Mouse (Mus musculus): ENCODE results near the gene Ube2s. TPM values are rescaled to one million over a fixed set of nuclear protein-coding genes. Genes with fewer than 3 reads are reported as not detected.

Ube2s gene
- polyA plus RNA-seq, 1 experiment from 2014 or later, result 212 TPM

DNA sequence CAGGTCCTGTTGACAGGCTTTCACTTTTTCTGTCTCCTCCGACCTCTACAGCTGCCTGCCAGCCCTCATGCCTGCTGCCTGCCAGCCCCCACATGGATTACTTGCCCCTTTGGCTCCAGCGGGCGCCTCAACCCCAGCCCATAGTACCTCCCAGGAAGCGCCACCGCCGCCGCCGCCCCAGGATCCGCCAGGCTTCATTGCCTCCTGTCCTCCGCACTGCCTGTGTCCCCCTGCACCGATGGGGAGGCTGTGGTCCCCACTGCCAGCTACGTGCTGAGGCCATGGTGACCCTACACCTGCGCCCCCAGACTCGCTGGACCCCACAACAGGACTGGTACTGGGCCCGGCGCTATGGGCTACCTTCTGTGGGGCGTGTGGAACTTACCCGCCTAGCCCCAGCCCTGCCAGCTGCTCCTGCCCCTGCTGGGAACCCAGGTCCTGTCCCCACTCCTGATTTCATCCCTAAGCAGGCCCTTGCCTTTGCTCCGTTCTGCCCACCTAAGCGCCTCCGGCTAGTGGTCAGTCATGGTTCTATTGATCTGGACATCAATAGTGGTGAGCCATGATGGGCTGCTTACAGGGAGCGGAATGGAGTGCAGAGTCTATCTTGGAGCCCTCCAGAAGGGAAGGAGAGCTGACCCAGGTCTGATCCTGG lies 65.9 kb downstream of the Ube2s start:
- WGBS, result 89% methylated on average over 22 of the region's 22 CpGs
- H3K9me3 ChIP-seq (replicated peaks; ENCODE audit: control insufficient read depth, low read length), result no peaks in the 10 kb centered on the region

DNA sequence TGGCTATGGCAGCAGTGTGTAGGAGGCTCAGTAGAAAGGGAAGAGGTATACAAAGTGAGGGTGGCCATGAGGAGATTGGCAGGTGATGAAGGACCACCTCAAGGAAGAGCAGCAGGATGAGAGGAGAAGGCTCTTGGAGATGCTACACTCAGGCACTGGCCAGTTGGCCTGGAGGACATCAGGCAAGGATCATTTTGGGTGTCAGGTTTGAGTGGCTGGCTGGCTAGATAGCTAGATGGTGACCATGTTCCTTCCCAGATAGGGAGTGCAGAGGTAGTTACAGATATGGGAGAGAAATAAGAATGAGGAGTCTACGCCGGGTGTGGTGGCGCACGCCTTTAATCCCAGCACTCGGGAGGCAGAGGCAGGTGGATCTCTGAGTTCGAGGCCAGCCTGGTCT lies 67.5 kb downstream of the Ube2s start:
- Histone ChIP-seq H3K9me3 (replicated peaks; ENCODE audit: control insufficient read depth, low read length) (no peaks in the 10 kb centered on the region), H3K36me3 (ENCODE audit: control insufficient read depth, insufficient read depth, low read length) (peaks cover 10% of the 10 kb centered on the region; the same call in 1 of the 2 replicates), H3K4me3 (replicated peaks; ENCODE audit: low read length) (no peak overlapping the region), H3K27ac (ENCODE audit: low read length) (no peak overlapping the region), H3K27me3 (ENCODE audit: control insufficient read depth, insufficient read depth, low read length) (no peaks in the 10 kb centered on the region), H3K4me1 (ENCODE audit: control insufficient read depth, insufficient read depth, low read length) (peaks cover 26% of the 10 kb centered on the region), H3K9ac (ENCODE audit: low read length) (no peak overlapping the region), H3K4me2 (ENCODE audit: low read depth, low read length) (no peak overlapping the region)
- over 99% methylated on average over 5 of the region's 6 CpGs for WGBS
- no peak for ATAC-seq (ENCODE audit: insufficient read depth, low FRiP score)

More for the DNA sequence above, 65.9 kb downstream of the Ube2s start:
- Histone ChIP-seq H3K9ac (ENCODE audit: low read length) (no peak overlapping the region), H3K27ac (ENCODE audit: low read length) (no peak overlapping the region), H3K36me3 (ENCODE audit: control insufficient read depth, insufficient read depth, low read length) (peaks cover 10% of the 10 kb centered on the region; the same call in 1 of the 2 replicates), H3K4me1 (ENCODE audit: control insufficient read depth, insufficient read depth, low read length) (peaks cover 23% of the 10 kb centered on the region), H3K27me3 (ENCODE audit: control insufficient read depth, insufficient read depth, low read length) (no peaks in the 10 kb centered on the region), H3K4me2 (ENCODE audit: low read depth, low read length) (no peak overlapping the region), H3K4me3 (replicated peaks; ENCODE audit: low read length) (no peak overlapping the region)
- no peak for ATAC-seq (ENCODE audit: insufficient read depth, low FRiP score)

Other genes with a start within 250 kb of the Ube2s start
- gene Ptprh, start 208.5 kb downstream of the Ube2s start, polyA plus RNA-seq (2015; fragmentation: Nextera tagmentation; extraction: Ambion mirVana), result 0.92 and 1.0 TPM in 2 replicates
- 2.3 and 3.4 TPM in 2 replicates for gene Tmem86b, start 181.2 kb downstream of the Ube2s start, polyA plus RNA-seq (2015; fragmentation: Nextera tagmentation; extraction: Ambion mirVana)
- gene Ppp6r1, start 153.6 kb downstream of the Ube2s start, polyA plus RNA-seq (2015; fragmentation: Nextera tagmentation; extraction: Ambion mirVana), result 2.8 and 3.8 TPM in 2 replicates
- 77.2 and 88.0 TPM in 2 replicates for gene Hspbp1, start 127.5 kb downstream of the Ube2s start, polyA plus RNA-seq (2015; fragmentation: Nextera tagmentation; extraction: Ambion mirVana)
- gene Brsk1, start 122.0 kb downstream of the Ube2s start, polyA plus RNA-seq (2015; fragmentation: Nextera tagmentation; extraction: Ambion mirVana), result 0.86 and 0.88 TPM in 2 replicates
- 0.76 and 0.90 TPM in 2 replicates for gene Tmem150b, start 87.3 kb downstream of the Ube2s start, polyA plus RNA-seq (2015; fragmentation: Nextera tagmentation; extraction: Ambion mirVana)
- 59.6 and 64.3 TPM in 2 replicates for gene Kmt5c, start 72.5 kb downstream of the Ube2s start, polyA plus RNA-seq (2015; fragmentation: Nextera tagmentation; extraction: Ambion mirVana)
- gene Cox6b2, start 59.5 kb downstream of the Ube2s start, polyA plus RNA-seq (2015; fragmentation: Nextera tagmentation; extraction: Ambion mirVana), result 61.4 and 70.0 TPM in 2 replicates
- not detected in 2 replicates for gene Fam71e2, start 41.3 kb downstream of the Ube2s start, polyA plus RNA-seq (2015; fragmentation: Nextera tagmentation; extraction: Ambion mirVana)
- gene Il11, start 29.7 kb downstream of the Ube2s start, polyA plus RNA-seq (2015; fragmentation: Nextera tagmentation; extraction: Ambion mirVana), result 0.22 and 0.26 TPM in 2 replicates
- 0.72 and 0.79 TPM in 2 replicates for gene Tmem190, start 29.7 kb downstream of the Ube2s start, polyA plus RNA-seq (2015; fragmentation: Nextera tagmentation; extraction: Ambion mirVana)
- gene Tmem238, start 22.9 kb downstream of the Ube2s start, polyA plus RNA-seq (2015; fragmentation: Nextera tagmentation; extraction: Ambion mirVana), result 21.2 and 21.7 TPM in 2 replicates
- gene Rpl28, start 19.7 kb downstream of the Ube2s start, polyA plus RNA-seq (2015; fragmentation: Nextera tagmentation; extraction: Ambion mirVana), result 255 and 322 TPM in 2 replicates
- 0.26 and 0.49 TPM in 2 replicates for gene Shisa7, start 32.1 kb upstream of the Ube2s start, polyA plus RNA-seq (2015; fragmentation: Nextera tagmentation; extraction: Ambion mirVana)
- 16.7 and 17.6 TPM in 2 replicates for gene Isoc2b, start 57.7 kb upstream of the Ube2s start, polyA plus RNA-seq (2015; fragmentation: Nextera tagmentation; extraction: Ambion mirVana)
- gene Isoc2a, start 64.6 kb upstream of the Ube2s start, polyA plus RNA-seq (2015; fragmentation: Nextera tagmentation; extraction: Ambion mirVana), result 1.1 and 1.5 TPM in 2 replicates
- 0.10 TPM in 1 of 2 replicates, not detected in the other for gene Gm36210, start 93.9 kb upstream of the Ube2s start, polyA plus RNA-seq (2015; fragmentation: Nextera tagmentation; extraction: Ambion mirVana)
- gene Zfp628, start 102.6 kb upstream of the Ube2s start, polyA plus RNA-seq (2015; fragmentation: Nextera tagmentation; extraction: Ambion mirVana), result 2.1 and 2.3 TPM in 2 replicates
- 3.0 and 4.0 TPM in 2 replicates for gene Nat14, start 109.4 kb upstream of the Ube2s start, polyA plus RNA-seq (2015; fragmentation: Nextera tagmentation; extraction: Ambion mirVana)
- gene Ssc5d, start 113.2 kb upstream of the Ube2s start, polyA plus RNA-seq (2015; fragmentation: Nextera tagmentation; extraction: Ambion mirVana), result 3.4 and 3.5 TPM in 2 replicates
- gene Sbk2, start 151.8 kb upstream of the Ube2s start, polyA plus RNA-seq (2015; fragmentation: Nextera tagmentation; extraction: Ambion mirVana), result 0.26 and 0.47 TPM in 2 replicates
- 0.11 TPM in 1 of 2 replicates, not detected in the other for gene Sbk3, start 158.6 kb upstream of the Ube2s start, polyA plus RNA-seq (2015; fragmentation: Nextera tagmentation; extraction: Ambion mirVana)
- 23.0 and 26.5 TPM in 2 replicates for gene Zfp579, start 183.6 kb upstream of the Ube2s start, polyA plus RNA-seq (2015; fragmentation: Nextera tagmentation; extraction: Ambion mirVana)
- 17.2 and 17.5 TPM in 2 replicates for gene Zfp524, start 201.8 kb upstream of the Ube2s start, polyA plus RNA-seq (2015; fragmentation: Nextera tagmentation; extraction: Ambion mirVana)
- 18.9 and 22.6 TPM in 2 replicates for gene Fiz1, start 202.1 kb upstream of the Ube2s start, polyA plus RNA-seq (2015; fragmentation: Nextera tagmentation; extraction: Ambion mirVana)
- gene Gm44973, start 202.9 kb upstream of the Ube2s start, polyA plus RNA-seq (2015; fragmentation: Nextera tagmentation; extraction: Ambion mirVana), result 0.99 and 1.3 TPM in 2 replicates
- 3.7 and 4.1 TPM in 2 replicates for gene Zfp865, start 207.8 kb upstream of the Ube2s start, polyA plus RNA-seq (2015; fragmentation: Nextera tagmentation; extraction: Ambion mirVana)
- gene Ccdc106, start 208.0 kb upstream of the Ube2s start, polyA plus RNA-seq (2015; fragmentation: Nextera tagmentation; extraction: Ambion mirVana), result 20.6 and 21.9 TPM in 2 replicates
- gene 4632433K11Rik, start 221.5 kb upstream of the Ube2s start, polyA plus RNA-seq (2015; fragmentation: Nextera tagmentation; extraction: Ambion mirVana), result not detected in 2 replicates
- gene Zfp784, start 225.9 kb upstream of the Ube2s start, polyA plus RNA-seq (2015; fragmentation: Nextera tagmentation; extraction: Ambion mirVana), result 5.9 and 6.1 TPM in 2 replicates
- gene Zfp580, start 238.9 kb upstream of the Ube2s start, polyA plus RNA-seq (2015; fragmentation: Nextera tagmentation; extraction: Ambion mirVana), result 19.2 and 20.2 TPM in 2 replicates
- 76.3 and 81.1 TPM in 2 replicates for gene U2af2, start 249.6 kb upstream of the Ube2s start, polyA plus RNA-seq (2015; fragmentation: Nextera tagmentation; extraction: Ambion mirVana)